Mouse (Mus musculus) spleen, adult 18-20 months (tissue): Measurements from ENCODE around the gene Bnc2.

ENCODE experiments used
- DNase-seq, 2 experiments: peaks; one replicate each; pipeline ENCODE4 v3.0.0; 2022; ENCODE audit warnings: mixed read lengths in 2 of 2

The Bnc2 gene

GRCm38 (mm10) chr4:84502581-84503269, 172.3 kb downstream of the Bnc2 start:
- no peak for DNase-seq

- no peak for DNase-seq
Observed at GRCm38 (mm10) chr4:84500796-84501349, 174.2 kb downstream of the Bnc2 start.

- no peak for DNase-seq
Observed at GRCm38 (mm10) chr4:84500259-84500658, 174.8 kb downstream of the Bnc2 start.

GRCm38 (mm10) chr4:84498469-84498868, 176.6 kb downstream of the Bnc2 start:
- no peak for DNase-seq

GRCm38 (mm10) chr4:84488323-84488722, 186.8 kb downstream of the Bnc2 start:
- DNase-seq = no peak

GRCm38 (mm10) chr4:84482680-84483079, 192.4 kb downstream of the Bnc2 start:
- DNase-seq = no peak

GRCm38 (mm10) chr4:84472643-84473042, 202.4 kb downstream of the Bnc2 start:
- DNase-seq = no peak

GRCm38 (mm10) chr4:84470106-84470885, 204.8 kb downstream of the Bnc2 start:
- no peak for DNase-seq

- no peak for DNase-seq
Observed at GRCm38 (mm10) chr4:84469400-84469799, 205.7 kb downstream of the Bnc2 start.

GRCm38 (mm10) chr4:84467722-84468121, 207.4 kb downstream of the Bnc2 start:
- no peak for DNase-seq

GRCm38 (mm10) chr4:84458218-84458560, 216.9 kb downstream of the Bnc2 start:
- no peak for DNase-seq

- no peak for DNase-seq
Observed at GRCm38 (mm10) chr4:84457512-84458217, 217.4 kb downstream of the Bnc2 start.

- no peak for DNase-seq
Observed at GRCm38 (mm10) chr4:84456853-84457249, 218.2 kb downstream of the Bnc2 start.

- DNase-seq = no peak
Observed at GRCm38 (mm10) chr4:84456198-84456852, 218.8 kb downstream of the Bnc2 start.

GRCm38 (mm10) chr4:84454493-84454892, 220.6 kb downstream of the Bnc2 start:
- DNase-seq = no peak

GRCm38 (mm10) chr4:84453586-84453985, 221.5 kb downstream of the Bnc2 start:
- DNase-seq = no peak

GRCm38 (mm10) chr4:84452642-84453041, 222.4 kb downstream of the Bnc2 start:
- no peak for DNase-seq

GRCm38 (mm10) chr4:84449246-84450005, 225.6 kb downstream of the Bnc2 start:
- DNase-seq = no peak

- DNase-seq = no peak
Observed at GRCm38 (mm10) chr4:84433324-84433723, 241.8 kb downstream of the Bnc2 start.

- no peak for DNase-seq
Observed at GRCm38 (mm10) chr4:84431677-84432515, 243.2 kb downstream of the Bnc2 start.

- DNase-seq = no peak
Observed at GRCm38 (mm10) chr4:84427955-84428354, 247.1 kb downstream of the Bnc2 start.
